Mouse (Mus musculus) CH12.LX (cell line): Measurements from ENCODE around the gene Htatip2. TPM values are rescaled to one million over a fixed set of nuclear protein-coding genes. Genes with fewer than 3 reads are reported as not detected.
A peak's percentile ranks its signal among the peaks of the same experiment; 100 is the strongest.

Experiments
- DNase-seq: peaks from one replicate; pipeline ENCODE4 v3.0.0-alpha.2; 2013; ENCODE audit errors: extremely low read depth
- H3K27ac ChIP-seq: 2 replicates; pipeline ENCODE4 v1.5.1; 2012; ENCODE audit warnings: low read depth, mild to moderate bottlenecking, control low read depth, moderate library complexity; ENCODE audit not compliant: insufficient read depth
- H3K27me3 ChIP-seq: replicated peaks from 2 replicates; pipeline ENCODE3; 2012; ENCODE audit warnings: inconsistent platforms
- H3K36me3 ChIP-seq, 2 experiments: replicated peaks in 1 of 2; 2 replicates each; pipeline versions ENCODE3 to v1.6.1; 2012; ENCODE audit warnings: inconsistent platforms in 1 of 2, low read length in 1 of 2, mild to moderate bottlenecking in 1 of 2, mixed read lengths in 1 of 2, moderate library complexity in 1 of 2; ENCODE audit not compliant: control insufficient read depth in 1 of 2, insufficient read depth in 1 of 2
- H3K4me1 ChIP-seq, 2 experiments: 2 replicates each; pipeline ENCODE4 v1.6.1; 2012; ENCODE audit warnings: inconsistent platforms in 1 of 2, moderate library complexity in 1 of 2; ENCODE audit not compliant: insufficient read depth in 2 of 2, control insufficient read depth in 1 of 2
- H3K4me2 ChIP-seq: 2 replicates; pipeline ENCODE4 v1.6.1; 2012; ENCODE audit warnings: low read depth, mild to moderate bottlenecking, control low read depth; ENCODE audit not compliant: poor library complexity, insufficient read depth, severe bottlenecking
- H3K4me3 ChIP-seq, 3 experiments: fragments of 150-350 bp in 1 of 3; sonication (generic) in 1 of 3; replicated peaks in 1 of 3; 2 replicates each; pipeline versions ENCODE3 to v1.5.1; 2011 to 2012; ENCODE audit warnings: low read depth in 2 of 3, low read length in 2 of 3, mild to moderate bottlenecking in 2 of 3, moderate library complexity in 2 of 3, control low read depth in 1 of 3, improper control_type of control experiment in 1 of 3, inconsistent platforms in 1 of 3, mixed read lengths in 1 of 3; ENCODE audit not compliant: poor library complexity in 1 of 3
- H3K79me2 ChIP-seq: replicated peaks from 2 replicates; pipeline ENCODE4 v1.6.1; 2012; ENCODE audit warnings: mild to moderate bottlenecking, moderate library complexity; ENCODE audit not compliant: control insufficient read depth, poor library complexity, insufficient read depth, severe bottlenecking; ENCODE audit errors: extremely low read depth
- H3K9ac ChIP-seq: 2 replicates; pipeline ENCODE4 v1.6.1; 2012; ENCODE audit warnings: low read depth, mild to moderate bottlenecking, control low read depth, moderate library complexity; ENCODE audit not compliant: insufficient read depth
- H3K9me3 ChIP-seq: replicated peaks from 2 replicates; pipeline ENCODE3; 2012; ENCODE audit warnings: low read length, inconsistent platforms, mixed read lengths
- BHLHE40 ChIP-seq: IDR thresholded peaks from 2 replicates; pipeline ENCODE4 v1.6.1; 2011; ENCODE audit warnings: mild to moderate bottlenecking, low read depth, low read length, improper control_type of control experiment
- E2F4 ChIP-seq: IDR thresholded peaks from 2 replicates; pipeline ENCODE4 v1.6.1; 2011; ENCODE audit warnings: low read depth, low read length, improper control_type of control experiment; ENCODE audit not compliant: insufficient replicate concordance
- EP300 ChIP-seq: IDR thresholded peaks from 2 replicates; pipeline ENCODE4 v1.6.1; 2011; ENCODE audit warnings: low read length, improper control_type of control experiment
- ETS1 ChIP-seq: conservative IDR thresholded peaks from 2 replicates; pipeline ENCODE4 v1.6.1; 2012; ENCODE audit warnings: low read depth, mild to moderate bottlenecking, inconsistent platforms, low read length, improper control_type of control experiment, moderate library complexity
- IRF4 ChIP-seq: IDR thresholded peaks from 2 replicates; pipeline ENCODE4 v1.6.1; 2014; ENCODE audit warnings: low read depth, mild to moderate bottlenecking, inconsistent platforms, low read length, improper control_type of control experiment
- JUND ChIP-seq: conservative IDR thresholded peaks from 2 replicates; pipeline ENCODE4 v1.6.1; 2011; ENCODE audit warnings: low read depth, low read length, improper control_type of control experiment
- KAT2A ChIP-seq: IDR thresholded peaks from 2 replicates; pipeline ENCODE4 v1.6.1; 2012; ENCODE audit warnings: low read length, improper control_type of control experiment, inconsistent platforms; ENCODE audit not compliant: insufficient replicate concordance
- MAFK ChIP-seq: IDR thresholded peaks from 2 replicates; pipeline ENCODE4 v1.6.1; 2011; ENCODE audit warnings: low read length, improper control_type of control experiment; ENCODE audit not compliant: insufficient replicate concordance
- MAX ChIP-seq: IDR thresholded peaks from 2 replicates; pipeline ENCODE4 v1.6.1; 2011; ENCODE audit warnings: low read length, improper control_type of control experiment
- MAZ ChIP-seq: IDR thresholded peaks from 2 replicates; pipeline ENCODE4 v1.6.1; 2012; ENCODE audit warnings: low read depth, mild to moderate bottlenecking, inconsistent platforms, low read length, improper control_type of control experiment, moderate library complexity
- NELFE ChIP-seq: IDR thresholded peaks from 2 replicates; pipeline ENCODE4 v1.6.1; 2011; ENCODE audit warnings: low read depth, low read length, improper control_type of control experiment
- NRF1 ChIP-seq: IDR thresholded peaks from 2 replicates; pipeline ENCODE4 v1.6.1; 2014; ENCODE audit warnings: low read depth, mild to moderate bottlenecking, inconsistent platforms, low read length, improper control_type of control experiment, moderate library complexity
- RCOR1 ChIP-seq: conservative IDR thresholded peaks from 2 replicates; pipeline ENCODE4 v1.6.1; 2012; ENCODE audit warnings: low read depth, mild to moderate bottlenecking, inconsistent platforms, low read length, improper control_type of control experiment
- SMC3 ChIP-seq: IDR thresholded peaks from 2 replicates; pipeline ENCODE4 v1.6.1; 2011; ENCODE audit warnings: low read depth, low read length, improper control_type of control experiment
- TBP ChIP-seq: conservative IDR thresholded peaks from 2 replicates; pipeline ENCODE4 v1.6.1; 2011; ENCODE audit warnings: low read depth, low read length, improper control_type of control experiment
- USF2 ChIP-seq: conservative IDR thresholded peaks from 2 replicates; pipeline ENCODE4 v1.6.1; 2011; ENCODE audit warnings: low read depth, low read length, improper control_type of control experiment
- ZKSCAN1 ChIP-seq: IDR thresholded peaks from 2 replicates; pipeline ENCODE4 v1.6.1; 2012; ENCODE audit warnings: low read depth, inconsistent platforms, low read length, improper control_type of control experiment, borderline replicate concordance
- ZNF384 ChIP-seq: IDR thresholded peaks from 2 replicates; pipeline ENCODE4 v1.6.1; 2012; ENCODE audit warnings: low read depth, low read length, improper control_type of control experiment, inconsistent platforms
- dilution Hi-C: fragments of 300-500 bp; cut with MboI; formaldehyde crosslinking; loops from 2 replicates; pipeline ENCODE4 v1.14.3; 2020; ENCODE audit warnings: low sequenced_read_pairs; ENCODE audit not compliant: extremely low pct_unique_long_range_greater_than_20kb, extremely low pct_ligation_motif_present
- in situ Hi-C: fragments of 300-500 bp; cut with MboI; formaldehyde crosslinking; loops from 3 replicates; pipeline ENCODE4 v1.14.3; 2019; ENCODE audit warnings: low sequenced_read_pairs, low pct_ligation_motif_present, low pct_unique_long_range_greater_than_20kb, mixed read lengths
- polyA plus RNA-seq: library from polyadenylated mRNA; unstranded; fragments of >175 nt; gene quantifications from 2 replicates; pipeline ENCODE4 v1.2.1, GENCODE M21; 2012; ENCODE audit warnings: low read depth; ENCODE audit not compliant: insufficient read length
- total RNA-seq, 2 experiments: library from RNA; depleted of rRNA; stranded (reverse); fragments of 300-350 nt in 1 of 2; fragments of >200 nt in 1 of 2; gene quantifications; 2 replicates each; pipeline ENCODE4 v1.2.3; 2012 to 2014

The Htatip2 gene
- total and polyA plus RNA-seq, 3 experiments = not detected

DNA sequence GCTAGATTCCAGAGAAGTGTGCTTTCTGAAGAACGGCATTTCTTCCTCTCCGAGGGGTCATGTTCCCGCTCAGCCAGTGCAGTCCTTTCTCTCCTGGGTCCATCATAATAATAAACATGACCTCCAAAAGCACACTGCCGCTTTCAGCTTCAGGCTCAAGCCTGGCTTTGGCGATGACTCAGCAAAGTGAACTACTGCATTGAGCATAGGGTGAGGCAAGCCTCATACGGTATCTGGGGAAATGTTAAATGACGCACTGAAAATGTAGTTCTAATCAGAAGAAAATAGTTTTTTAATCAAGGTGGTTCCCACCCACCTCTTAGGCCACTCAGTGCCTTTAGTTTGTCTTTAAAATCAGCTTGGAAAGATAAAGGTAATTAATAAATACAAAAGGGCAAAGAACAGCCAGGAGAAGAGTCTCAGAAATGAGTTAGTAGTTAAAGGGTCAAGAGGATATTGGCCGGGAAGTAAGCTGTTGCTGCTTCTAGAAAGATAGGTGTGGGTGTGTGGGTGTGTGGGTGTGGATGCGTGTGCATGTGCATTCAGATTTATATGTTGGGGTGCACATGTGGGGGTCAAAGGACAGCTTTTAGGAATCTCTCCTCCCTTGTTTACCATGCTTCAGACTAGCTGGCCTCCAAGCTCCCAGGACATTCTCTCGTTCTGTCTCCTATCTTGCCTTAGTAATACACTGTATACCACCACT lies 5.2 kb downstream of the Htatip2 start:
- Histone ChIP-seq H3K9me3 (peaks cover 7% of the 10 kb centered on the region), H3K79me2 (no peaks in the 10 kb centered on the region), H3K27me3 (no peaks in the 10 kb centered on the region), H3K4me2 (no peak overlapping the region), H3K4me1 (no peaks in the 10 kb centered on the region)
- dilution Hi-C loops = no loop called here
- DNase-seq = no peak
- 0 out of 2 replicates have a peak, but pooled peaks have one; percentile 15 for TF ChIP-seq MAFK
- no peak for TF ChIP-seq MAZ
- no peak for TF ChIP-seq MAX
- TF ChIP-seq USF2 = no peak
- no peak for TF ChIP-seq BHLHE40
- TF ChIP-seq, all 38 proteins: peak for 1
- H3K36me3 ChIP-seq = no peaks in the 10 kb centered on the region
- H3K4me3 ChIP-seq = no peak overlapping the region
- in situ Hi-C loops = no loop called here
- H3K27ac ChIP-seq = no peak overlapping the region
- no peak overlapping the region for H3K9ac ChIP-seq

DNA sequence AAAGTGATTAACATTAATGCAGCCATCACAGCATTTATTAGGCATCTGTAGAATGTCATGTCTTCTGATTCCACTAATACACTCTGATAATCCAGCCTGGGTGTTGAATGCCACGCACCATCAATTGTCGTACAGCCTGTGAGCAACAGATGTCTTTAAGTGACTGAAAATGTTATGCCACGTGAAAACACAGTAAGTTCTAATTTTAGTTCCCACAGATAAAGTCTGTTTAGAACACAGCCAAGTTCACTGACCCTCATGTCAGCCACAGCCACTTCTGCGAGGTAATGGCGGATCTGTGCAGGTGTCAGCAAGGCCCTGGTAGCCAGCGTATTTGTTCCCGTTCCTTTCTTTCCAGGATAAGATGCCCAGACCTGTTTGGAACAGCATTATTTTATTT lies 7.3 kb downstream of the Htatip2 start:
- no peak overlapping the region for H3K27ac ChIP-seq
- in situ Hi-C loops (no loop called here), dilution Hi-C loops (no loop called here)
- H3K36me3 ChIP-seq = no peaks in the 10 kb centered on the region
- H3K9me3 ChIP-seq = no peaks in the 10 kb centered on the region
- H3K9ac ChIP-seq = no peak overlapping the region
- H3K79me2 ChIP-seq = no peaks in the 10 kb centered on the region
- no peaks in the 10 kb centered on the region for H3K4me1 ChIP-seq
- H3K4me3 ChIP-seq = no peak overlapping the region
- DNase-seq = no peak
- H3K27me3 ChIP-seq = no peaks in the 10 kb centered on the region
- no peak overlapping the region for H3K4me2 ChIP-seq
- no peak for TF ChIP-seq NELFE
- no peak for TF ChIP-seq SMC3
- TF ChIP-seq NRF1 = no peak
- no peak for TF ChIP-seq MAFK
- TF ChIP-seq TBP = no peak
- TF ChIP-seq ZNF384 = no peak
- TF ChIP-seq MAX = no peak
- no peak for TF ChIP-seq E2F4
- no peak for TF ChIP-seq ZKSCAN1
- TF ChIP-seq KAT2A = no peak
- no peak for TF ChIP-seq EP300
- no peak for TF ChIP-seq ETS1
- no peak for TF ChIP-seq RCOR1
- TF ChIP-seq JUND = no peak
- no peak for TF ChIP-seq IRF4
